Mouse (Mus musculus) adrenal gland, postnatal 4 days (tissue): Measurements from ENCODE around the gene Ifnar1. TPM values are rescaled to one million over a fixed set of nuclear protein-coding genes. Genes with fewer than 3 reads are reported as not detected.
A peak's percentile ranks its signal among the peaks of the same experiment; 100 is the strongest.
"Not testable (repeated sequence)": the region's sequence is repeated elsewhere in the genome, so short reads cannot be mapped to it uniquely, and the experiment has no call there.

Experiments used
- DNase-seq, 2 experiments: peaks; one replicate each; pipeline ENCODE4 v3.0.0; 2021 to 2022; ENCODE audit warnings: low spot score in 2 of 2, mixed read lengths in 2 of 2
- long read RNA-seq, 2 experiments: library from polyadenylated mRNA; stranded (forward); transcript quantifications; one replicate each; pipeline ENCODE4 v2.0.0; 2021
- total RNA-seq, 2 experiments: library from RNA; stranded (reverse); gene quantifications; 2 replicates each; pipeline ENCODE4 v1.2.3; 2021

Ifnar1 gene
- total RNA-seq, result 10 to 100 TPM; 87.7 to 92.9 TPM
- long read RNA-seq, experiment 1, transcript Ifnar1-201 (11 exons, 3,909 nt), result major isoform, 9 of 18 reads
- long read RNA-seq, experiment 1, partial matches to known transcripts, result 0 of 18 reads
- long read RNA-seq, experiment 1, other reads (novel, unspliced or antisense), result 8 of 18 reads
- long read RNA-seq, experiment 2, transcript Ifnar1-202 (12 exons, 2,771 nt), result minor isoform, 5 of 69 reads
- long read RNA-seq, experiment 2, transcript Ifnar1-201 (11 exons, 3,909 nt), result major isoform, 44 of 69 reads
- long read RNA-seq, experiment 2, partial matches to known transcripts, result 13 of 69 reads
- long read RNA-seq, experiment 2, other reads (novel, unspliced or antisense), result 5 of 69 reads

DNA sequence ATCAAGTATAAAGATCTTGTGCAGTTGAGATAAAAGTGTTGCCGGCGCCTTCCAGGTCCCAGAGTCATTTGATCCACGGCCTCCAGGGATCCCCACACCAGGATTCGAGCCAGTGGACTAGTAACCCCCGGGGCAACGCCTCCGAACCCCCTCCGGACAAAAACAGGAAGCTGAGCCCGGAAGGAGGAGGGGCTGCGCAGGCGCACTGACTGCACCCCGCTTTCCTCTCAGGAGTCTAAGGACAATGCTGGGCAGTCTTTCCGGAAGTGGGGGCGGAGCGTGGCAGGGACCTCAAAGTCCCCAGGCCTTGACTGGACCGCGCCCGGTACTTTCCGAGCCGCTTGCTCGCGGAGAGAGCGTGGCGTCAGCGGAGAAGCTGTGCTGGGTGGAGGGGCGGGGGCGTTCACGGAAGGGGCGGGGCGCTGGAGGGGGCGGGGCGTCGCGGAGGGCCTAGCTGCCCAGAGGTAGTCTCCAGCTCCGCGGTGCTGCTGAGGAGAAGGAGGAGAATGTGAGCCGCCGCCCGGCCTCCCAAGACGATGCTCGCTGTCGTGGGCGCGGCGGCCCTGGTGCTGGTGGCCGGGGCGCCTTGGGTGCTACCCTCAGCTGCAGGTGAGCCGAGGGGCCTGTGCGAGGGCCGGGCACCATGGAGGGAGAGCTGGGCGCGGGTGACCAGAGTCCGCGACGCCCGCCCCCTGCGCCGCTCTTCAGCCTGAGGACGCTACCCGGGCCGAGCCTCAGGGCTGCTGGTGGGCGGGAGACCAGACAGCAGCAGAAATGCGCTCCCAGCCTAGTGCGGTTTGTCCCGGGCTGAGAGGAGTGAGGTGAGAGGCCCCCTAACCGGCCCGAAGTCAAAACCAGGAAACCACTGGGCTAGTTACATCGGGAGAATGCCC lies at the start of gene Ifnar1:
Ifnar1 (plus strand) TSS at position 431 of the 893 bp plus-strand sequence.
- DNase-seq, result peak; percentile 93 to 99

DNA sequence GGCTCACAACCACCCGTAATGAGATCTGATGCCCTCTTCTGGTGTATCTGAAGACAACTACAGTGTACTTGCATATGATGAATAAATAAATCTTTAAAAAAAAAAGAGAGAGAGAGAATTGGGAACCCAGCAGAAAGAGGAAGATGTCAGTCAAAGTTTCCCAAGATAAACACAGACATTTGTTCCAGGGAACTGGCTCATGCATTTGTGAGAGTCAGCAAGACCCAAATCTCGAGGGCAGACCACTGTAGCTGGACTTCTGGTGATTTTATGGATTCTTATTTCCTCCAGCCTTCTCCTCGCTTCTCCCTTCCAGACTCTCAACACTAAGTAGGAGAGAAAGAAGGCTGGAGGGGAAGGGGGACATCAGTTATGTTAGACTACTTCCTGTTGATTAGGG lies 47.0 kb upstream of the Ifnar1 start:
- DNase-seq, result no peak

DNA sequence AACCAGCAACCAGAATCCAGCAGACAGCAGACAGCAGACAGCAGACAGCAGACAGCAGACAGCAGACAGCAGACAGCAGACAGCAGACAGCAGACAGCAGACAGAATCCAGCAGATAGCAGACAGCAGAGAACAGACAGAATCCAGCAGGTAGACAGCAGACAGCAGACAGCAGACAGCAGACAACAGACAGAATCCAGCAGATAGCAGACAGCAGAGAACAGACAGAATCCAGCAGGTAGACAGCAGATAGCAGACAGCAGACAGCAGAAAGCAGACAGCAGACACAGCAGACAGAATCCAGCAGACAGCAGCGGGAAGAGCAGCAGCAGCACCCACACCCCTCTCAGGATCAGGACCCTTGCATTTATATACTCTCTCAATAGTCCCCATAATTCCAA lies 46.4 kb upstream of the Ifnar1 start:
- DNase-seq, result not testable (repeated sequence)

DNA sequence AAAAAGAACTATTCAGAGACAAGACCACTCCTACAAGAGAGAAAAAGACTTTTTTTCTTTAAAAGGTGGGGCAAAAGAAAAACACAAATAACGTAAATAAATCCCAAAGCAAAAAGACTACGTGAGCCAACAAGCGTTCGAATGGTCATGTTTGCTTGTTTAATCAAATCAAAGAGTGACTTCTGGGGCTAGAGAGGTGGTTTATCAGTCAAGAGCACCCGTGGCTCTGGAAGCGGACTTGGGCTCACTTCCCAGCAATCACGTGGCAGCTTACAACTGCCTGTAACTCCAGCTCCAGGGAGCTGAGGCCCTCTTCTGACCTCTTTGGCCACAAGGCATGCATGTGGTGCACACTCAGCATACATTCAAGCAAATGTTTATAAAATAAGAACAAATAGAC lies 43.7 kb upstream of the Ifnar1 start:
- DNase-seq, result no peak

DNA sequence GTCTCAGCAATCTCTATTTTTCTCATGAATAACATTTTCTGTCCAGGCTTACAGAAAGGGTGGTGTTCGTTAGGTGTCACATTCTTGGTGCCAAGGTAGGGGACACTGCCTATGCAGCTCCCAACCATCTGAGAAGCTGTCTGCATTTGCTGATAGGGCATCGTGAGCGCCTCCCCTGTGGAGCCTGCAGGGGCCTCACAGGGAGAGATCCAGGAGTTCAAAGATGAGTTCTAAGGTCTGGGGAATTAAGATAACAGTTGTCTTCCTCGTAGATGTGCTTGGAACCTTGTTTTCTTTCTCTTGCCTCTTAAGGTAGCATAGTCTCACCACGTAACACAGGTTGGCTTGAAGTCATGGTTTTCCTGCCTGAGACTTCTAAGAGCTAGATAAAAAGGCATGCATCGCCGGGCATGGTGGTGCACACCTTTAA lies 43.2 kb upstream of the Ifnar1 start:
- DNase-seq, result no peak

DNA sequence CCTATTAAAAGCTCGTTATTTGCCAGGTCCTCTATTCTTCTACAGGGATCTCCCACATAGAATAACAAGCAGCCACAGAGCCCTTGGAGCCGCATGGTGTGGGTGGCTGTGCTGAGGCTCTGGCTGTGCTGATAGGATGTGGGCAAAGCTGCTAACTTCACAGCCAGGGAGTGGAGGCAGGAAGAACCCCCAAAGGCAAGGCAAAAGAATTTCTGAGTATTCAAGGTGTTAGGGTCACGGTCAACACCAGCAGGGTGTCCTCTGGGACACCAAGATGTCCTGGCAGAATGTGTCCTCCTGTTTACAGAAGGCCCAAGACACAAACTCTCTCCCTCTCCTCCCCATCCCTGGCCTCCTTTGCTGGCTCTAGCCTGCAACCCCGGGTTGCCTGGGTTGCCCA lies 42.6 kb upstream of the Ifnar1 start:
- no peak for DNase-seq

DNA sequence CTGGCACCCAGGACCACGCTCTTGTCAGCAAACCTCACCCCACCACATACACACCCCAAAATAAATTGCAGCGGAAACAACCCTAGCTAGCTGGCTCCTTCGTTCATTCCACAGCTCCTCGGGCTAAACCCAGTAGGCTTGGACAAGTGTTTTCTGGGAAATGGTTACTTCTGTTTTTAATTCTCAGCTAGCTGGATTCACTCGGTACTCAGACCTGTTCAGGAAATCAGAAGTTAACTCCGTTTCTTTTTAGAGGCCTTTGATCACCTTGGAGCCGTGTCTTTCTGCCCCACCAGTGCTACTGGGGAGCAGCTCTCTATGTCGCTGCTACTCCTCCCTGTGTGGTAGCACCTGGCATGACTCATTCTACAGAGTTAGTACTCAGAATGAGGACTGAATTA lies 41.8 kb upstream of the Ifnar1 start:
- DNase-seq, result no peak

DNA sequence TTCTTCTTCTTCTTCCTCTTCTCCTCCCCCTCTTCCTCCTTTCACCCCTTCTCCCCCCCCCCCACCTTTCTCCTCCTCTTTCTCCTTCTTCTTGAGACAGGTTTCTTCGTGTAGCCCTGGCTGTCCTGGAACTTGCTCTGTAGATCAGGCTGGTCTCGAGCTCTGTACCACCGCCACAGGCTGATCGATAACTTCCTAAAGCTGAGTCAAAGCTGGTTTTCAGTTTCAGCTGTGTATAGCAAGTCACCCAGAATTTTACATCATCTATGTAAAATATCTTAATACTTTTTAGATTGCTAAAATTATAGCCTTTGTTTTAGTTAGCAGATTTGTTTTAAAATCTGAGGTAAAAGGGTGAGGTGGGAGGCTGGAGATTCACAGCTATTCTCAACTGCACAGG lies 40.2 kb upstream of the Ifnar1 start:
- DNase-seq, result no peak

DNA sequence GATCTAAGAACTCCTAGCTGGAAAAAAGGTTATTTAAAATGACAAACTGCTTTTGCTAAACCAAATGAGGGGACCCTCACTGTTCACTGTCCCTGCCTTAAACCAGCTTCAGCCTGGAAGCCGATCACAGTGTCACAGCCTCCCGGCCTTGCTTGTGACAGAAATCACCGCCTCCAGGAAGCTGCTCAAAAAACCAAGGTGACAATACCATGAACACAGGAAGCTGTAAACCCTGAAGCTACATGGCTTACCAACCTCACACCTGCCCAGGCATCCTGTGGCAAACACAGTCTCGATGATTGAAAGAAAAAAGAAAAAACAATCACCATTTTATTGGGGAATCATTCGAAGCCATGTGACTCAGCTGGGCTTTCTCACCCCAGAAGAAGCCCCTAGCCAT lies 39.5 kb upstream of the Ifnar1 start:
- DNase-seq, result no peak

DNA sequence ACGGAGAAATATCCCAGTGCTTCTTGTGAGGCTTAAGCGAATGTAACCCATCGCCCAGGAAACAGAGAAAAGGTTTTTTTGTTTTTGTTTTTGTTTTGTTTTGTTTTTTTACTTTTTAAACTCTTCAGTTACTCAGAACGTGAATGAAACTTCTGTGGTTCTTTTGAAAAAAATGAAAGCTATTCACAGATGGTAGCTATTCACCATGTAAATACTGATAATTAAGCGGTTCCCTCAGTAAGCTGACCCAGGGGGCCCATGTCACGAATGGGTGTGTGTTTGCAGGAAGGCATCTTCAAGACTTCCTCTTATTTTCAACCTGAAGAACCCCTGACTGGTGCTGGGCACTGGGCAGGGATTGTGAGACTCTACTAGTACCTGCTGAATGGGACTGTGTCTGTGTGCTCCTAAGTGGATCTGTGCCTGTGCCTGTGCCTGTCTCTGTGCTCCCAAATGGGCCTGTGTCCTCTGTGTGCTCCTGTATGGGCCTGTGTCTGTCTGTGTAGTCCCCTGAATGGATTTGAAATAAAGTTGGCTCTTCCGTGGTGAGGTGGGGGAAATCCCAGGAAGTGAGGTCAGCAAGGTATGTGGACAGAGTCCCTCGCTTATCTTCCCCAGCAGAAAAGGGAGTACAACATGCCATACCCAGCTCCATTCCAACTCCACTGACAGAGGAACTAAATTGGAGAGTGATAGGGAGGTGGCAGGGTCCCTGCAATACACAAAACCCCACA lies 38.1 kb upstream of the Ifnar1 start:
- no peak for DNase-seq

DNA sequence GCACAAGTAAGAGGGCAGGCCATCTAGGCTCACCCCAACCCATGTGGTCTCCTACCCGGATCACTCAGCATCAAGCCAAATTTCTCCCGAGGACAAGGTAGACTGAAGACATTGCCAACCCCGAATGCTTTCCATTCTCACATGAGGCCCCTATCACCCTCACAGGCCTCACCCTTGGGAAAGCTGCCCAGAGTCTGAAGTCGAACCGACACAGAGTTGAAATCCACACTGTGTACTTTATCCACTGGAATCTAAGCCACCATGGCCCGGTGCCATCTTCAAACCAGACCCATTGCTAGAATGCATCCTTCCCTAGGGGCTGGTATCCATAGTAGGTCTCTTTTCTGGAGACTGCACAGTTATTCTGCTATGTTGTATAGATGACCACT lies 37.5 kb upstream of the Ifnar1 start:
- DNase-seq, result no peak

DNA sequence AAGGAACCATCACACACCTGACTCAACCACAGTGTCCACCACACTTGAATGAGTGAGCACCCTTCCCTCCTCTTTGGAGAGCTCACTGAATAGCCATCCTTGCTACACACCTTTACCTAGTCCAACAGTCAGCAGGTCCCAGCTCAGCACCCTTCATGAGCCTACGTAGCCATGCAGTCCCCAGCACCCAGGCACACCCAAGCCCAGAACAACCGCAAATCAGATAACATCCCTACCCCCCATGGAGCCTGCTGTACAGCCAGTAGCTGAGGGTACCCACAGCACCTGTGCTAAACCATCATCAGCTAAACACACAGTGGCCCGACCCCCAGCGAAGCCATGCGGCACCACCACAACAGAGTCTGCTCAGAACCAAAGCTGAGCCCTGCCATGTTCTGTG lies 37.0 kb upstream of the Ifnar1 start:
- DNase-seq, result no peak

DNA sequence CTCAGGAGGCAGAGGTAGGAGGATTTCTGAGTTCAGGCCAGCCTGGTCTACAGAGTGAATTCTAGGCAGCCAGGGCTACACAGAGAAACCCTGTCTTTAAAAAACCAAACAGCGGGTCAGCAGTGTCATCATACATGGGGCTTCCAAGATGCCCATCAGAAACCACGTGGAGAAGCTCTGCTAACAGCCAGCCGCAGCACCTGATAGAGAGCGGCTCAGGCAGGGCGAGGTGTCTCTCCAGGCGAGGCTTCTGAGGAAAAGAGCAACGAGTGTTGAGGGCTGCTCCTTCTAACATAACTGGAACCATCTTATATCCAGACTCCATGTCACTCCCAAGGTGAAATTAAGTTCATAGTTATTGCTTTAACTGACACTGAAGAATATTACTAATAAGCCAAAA lies 36.1 kb upstream of the Ifnar1 start:
- no peak for DNase-seq

DNA sequence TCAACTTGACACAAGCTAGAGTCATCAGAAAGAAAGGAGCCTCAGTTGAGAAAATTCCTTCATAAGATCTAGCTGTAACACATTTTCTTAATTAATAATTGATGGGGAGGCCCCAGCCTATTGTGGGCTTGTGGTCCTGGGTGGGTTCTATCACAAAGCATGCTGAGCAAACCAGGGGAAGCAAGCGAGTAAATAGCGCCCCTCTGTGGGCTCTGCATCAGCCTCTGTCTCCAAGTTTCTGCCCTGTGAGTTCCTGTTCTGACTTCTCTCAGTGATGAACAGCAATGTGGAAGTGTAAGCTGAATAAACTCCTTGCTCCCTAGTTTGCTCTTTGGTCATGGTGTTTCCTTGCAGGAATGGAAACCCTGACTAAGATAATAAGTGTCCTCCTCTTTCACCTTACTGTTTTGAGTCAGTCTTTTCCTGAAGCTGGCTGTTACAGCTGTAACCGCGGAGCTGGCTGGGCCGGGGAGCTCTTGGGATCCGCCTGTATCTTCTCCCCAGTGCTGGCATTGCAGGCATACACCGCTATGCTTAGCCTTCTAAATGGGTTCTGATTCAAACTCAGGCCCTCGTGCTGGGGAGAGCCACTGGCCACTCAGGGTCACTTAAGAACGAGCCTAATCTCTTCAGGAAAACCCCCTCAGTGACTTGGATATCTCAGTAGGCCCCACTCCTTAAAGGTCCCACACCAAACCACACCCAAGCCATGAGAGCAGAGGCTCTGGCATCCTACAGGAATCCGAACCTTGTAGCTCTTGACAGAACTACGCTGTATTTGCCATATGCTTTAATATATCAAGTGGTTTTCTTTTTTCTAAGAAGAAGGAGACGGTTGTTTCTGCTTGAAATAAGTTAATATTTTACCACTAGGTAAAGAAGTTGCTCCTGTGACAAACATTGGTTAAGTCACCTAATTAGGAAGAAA lies 34.6 kb upstream of the Ifnar1 start:
- no peak for DNase-seq

DNA sequence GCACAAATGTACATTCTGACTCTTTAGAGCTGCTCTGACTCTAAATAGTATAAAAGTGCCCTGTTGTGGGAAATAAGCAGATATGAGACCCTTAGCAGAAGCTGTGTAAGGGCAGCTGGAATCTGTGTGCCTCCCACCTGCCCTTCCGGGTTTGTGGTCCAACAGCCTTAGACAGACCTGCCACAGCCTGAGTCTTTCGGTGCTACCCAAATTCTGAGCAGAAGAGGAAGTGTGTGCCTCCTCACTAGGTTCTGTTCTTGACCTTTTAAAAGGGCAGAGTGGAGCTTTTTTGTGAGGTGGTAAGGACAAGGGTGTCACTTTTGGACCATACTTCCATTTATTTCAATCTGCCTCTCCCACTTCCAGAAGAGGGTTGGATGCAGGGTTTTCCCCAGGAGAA lies 33.1 kb upstream of the Ifnar1 start:
- DNase-seq, result no peak

DNA sequence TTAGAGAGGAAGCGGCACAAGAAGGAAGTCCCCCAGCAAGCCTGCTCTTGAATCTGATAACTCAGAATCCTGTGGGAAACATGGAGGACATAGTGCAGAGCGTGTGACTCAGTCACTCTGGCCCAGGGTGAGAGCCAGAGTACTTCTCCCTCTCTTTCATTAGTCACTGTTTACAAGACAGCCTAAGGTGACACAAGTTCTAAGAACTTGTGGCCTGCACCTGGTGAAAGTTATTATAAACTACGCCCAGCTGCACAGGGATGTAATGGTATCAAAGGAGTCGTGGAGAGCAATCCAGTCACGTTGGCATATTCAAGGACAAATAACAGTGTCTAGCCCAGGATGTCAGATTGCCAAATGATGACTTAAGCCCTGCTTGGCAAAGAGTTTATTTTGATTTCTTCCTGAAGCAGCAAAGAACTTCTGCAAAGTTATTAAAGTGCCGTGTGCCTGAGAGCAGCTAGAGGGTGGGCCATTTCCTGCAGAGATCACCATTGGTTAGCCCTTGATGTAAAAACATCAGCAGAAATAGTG lies 32.6 kb upstream of the Ifnar1 start:
- DNase-seq, result no peak

DNA sequence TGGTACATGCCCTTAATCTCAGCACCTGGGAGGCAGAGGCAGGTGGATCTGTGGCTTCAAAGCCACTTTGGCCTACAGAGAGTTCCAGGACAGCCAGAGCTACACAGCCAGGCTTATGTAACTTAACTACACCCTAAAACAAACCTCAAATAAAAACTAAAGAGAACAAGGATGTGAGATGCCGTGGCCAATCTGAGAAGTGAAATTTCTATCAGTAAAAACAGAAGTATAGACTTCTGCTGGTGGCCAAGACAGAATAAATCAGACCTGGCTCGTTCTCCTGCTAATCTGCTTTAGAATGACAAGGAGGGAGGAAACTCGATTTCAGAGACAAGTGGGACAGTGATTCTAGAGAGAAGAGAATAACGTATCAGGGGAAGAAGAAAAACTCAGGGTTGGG lies 29.2 kb upstream of the Ifnar1 start:
- no peak for DNase-seq

DNA sequence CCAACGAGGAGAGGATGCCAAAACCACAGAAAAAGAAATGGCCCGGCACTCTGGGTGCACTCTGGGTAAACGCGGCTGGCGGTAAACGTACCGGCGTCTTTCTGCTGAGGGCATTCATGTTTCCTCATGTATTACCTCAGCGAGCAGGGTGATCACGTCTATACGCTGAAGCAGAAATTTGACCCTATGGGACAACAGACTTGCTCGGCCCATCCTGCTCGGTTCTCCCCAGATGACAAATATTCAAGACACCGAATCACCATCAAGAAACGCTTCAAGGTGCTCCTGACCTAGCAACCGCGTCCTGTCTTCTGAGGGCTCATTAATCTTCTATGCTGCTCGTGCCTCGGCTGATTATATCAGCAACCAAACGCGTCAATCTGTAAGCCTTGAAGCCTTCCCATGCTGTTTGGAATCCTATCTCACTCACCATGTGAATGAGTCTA lies 26.7 kb upstream of the Ifnar1 start:
- DNase-seq, result no peak

DNA sequence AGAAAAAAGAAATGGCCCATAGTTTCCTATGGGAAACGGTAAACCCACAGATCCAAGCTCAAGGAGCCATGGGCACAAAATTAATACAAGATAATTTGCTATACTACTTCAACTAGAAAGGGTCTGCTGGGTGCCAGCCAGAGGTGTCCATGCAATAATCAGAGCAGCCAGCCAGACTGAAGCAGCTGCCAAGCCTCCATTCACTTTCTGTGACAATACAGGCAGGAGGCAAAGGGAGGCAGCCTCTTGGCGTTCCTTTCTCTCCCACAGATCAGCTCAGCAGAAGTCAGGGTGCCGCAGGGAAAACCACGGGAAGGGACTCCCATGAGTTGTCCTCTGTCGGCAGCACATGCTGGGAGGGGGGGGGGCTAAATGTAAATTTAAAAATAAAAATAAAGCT lies 26.1 kb upstream of the Ifnar1 start:
- DNase-seq, result no peak

DNA sequence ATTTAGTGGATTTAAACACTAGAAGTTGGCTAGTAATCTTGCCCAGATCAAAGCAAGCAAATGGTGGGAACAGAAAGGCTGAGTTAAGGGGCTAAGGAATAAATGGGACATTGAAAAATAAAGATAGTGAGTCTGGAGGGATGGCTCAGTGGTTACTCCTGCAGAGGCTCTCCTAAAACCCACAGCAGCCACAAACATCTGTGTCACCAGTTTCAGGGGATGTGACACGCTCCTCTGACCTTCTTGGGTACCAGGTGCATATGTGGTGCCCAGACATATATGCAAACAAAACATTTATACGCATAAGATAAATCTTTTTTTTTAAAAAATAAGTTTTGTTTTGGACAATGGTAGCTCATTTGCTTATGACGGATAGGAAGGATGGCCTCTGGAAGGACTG lies 25.6 kb upstream of the Ifnar1 start:
- no peak for DNase-seq
